Mouse (Mus musculus) cerebellum, adult 9-10 months (tissue): ENCODE data around the gene Elmo1.

ENCODE experiments used
- DNase-seq: peaks from one replicate; pipeline ENCODE4 v3.0.0; 2022

Gene Elmo1

DNA sequence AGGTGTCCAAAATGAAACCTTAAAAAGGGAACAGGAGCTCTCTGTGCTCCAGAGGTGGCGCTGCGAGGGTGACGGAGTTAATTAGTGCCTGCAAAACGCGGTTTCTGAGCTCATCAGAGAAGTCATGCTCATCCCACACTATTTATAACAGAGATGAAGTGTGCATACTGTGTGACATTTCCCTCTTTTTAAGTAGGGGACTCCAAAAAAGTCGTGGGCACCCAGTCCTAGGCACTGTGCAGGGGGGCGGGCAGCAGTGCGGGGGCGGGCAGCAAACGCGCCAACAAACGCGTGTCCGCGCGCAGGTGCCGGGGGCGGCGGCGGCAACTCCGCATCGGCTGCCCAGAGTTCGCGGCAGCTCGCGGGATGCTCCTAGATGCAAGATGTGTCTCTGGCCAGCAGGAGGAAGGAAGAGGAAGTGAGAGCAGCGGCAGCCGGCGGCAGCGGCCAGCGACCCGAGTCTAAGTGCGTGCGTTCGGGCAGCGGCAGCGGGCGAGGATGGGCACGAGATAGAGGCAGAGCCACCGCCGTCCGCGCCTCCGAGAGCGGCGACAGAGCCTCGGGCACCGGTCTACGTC lies at the start of gene Elmo1:
Gene Elmo1 (plus strand): TSS at position 464 of the 578 bp plus-strand sequence.
- peak; percentile 25 for DNase-seq

DNA sequence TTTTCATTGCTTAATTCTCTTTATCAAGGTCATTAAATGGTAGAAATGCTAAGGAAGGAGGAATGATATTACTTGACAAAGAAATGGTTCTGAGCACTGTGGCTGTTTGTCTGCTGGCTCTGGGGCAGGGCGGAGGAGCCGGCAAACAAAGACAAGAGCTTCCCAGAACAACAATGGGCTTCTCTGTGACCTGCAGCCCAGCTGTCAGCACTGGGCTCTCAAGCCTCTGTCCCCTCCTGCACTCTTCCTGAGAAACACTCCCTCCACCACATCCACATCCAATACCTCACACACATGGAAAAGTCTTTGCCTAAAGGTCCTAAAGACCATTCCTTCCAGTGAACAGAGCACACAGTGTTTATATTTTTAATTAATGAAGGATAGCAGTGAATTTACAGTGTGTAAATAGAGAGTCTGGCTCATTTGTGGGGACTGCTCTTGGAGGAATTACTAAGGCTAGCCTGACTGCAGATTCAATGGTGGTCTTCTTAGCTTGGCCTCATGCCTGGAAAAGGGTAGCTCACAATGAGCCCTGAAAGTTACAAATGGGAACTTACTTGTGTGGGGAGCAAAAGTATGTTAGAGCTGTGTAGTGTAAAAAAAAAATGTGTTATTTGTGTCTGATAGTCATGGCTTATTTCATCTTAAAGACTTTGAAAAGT lies 49.1 kb upstream of the Elmo1 start:
- DNase-seq: peak; percentile 5

DNA sequence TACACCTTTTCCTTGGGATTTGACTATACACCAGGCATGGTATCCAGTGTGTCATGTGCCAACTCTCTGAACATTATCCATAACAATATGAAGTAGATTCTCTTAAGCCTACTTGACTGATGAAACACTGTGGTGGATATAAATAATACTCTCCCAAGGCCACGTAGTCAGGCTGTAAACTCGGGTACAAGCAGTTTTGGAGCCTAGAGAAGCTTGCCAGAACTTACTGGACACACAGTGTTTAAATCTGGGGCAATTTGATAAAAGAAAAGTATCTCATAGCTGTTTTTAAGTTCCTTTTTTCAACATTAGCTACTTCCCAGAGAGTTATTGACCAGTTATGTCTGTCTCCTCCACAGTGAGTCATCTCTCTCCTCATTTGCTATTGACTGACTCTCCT lies 47.5 kb upstream of the Elmo1 start:
- DNase-seq: no peak

DNA sequence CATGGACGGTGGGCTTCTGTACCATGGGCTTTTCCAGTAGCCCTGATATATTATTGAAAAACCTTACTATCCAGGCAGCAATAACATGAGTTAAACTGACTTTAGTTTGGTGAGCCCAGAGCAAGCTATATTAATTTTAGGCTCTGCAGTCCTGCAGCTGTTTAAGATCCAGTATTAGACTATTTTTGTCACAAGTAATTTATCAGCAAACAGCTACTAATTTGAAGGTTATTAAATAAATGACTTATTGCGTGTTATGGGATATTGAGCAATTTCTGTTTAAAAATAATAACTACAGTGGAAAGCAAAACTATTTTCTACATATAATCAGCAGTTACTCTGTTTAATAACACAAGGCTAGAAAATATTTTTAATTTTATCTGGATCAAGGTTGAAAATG lies 45.0 kb upstream of the Elmo1 start:
- no peak for DNase-seq

DNA sequence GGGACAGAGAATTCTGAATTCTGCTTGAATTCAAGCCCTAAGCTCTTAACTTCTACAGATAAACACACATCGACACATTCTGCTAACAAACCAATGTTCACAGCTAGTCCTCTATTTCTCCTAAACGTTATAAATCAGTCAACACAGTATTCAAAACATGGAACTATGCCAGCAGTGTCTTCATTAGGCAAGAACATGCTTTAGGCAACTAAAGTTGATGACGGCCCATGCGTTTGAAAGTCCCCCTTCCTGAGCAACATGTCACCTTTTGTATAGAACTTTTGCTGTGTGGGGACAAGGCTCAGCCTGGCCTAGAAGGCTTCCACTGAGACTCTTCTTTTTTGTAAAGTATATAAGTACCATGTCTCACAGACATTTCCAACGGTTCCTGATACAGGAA lies 44.6 kb upstream of the Elmo1 start:
- no peak for DNase-seq

DNA sequence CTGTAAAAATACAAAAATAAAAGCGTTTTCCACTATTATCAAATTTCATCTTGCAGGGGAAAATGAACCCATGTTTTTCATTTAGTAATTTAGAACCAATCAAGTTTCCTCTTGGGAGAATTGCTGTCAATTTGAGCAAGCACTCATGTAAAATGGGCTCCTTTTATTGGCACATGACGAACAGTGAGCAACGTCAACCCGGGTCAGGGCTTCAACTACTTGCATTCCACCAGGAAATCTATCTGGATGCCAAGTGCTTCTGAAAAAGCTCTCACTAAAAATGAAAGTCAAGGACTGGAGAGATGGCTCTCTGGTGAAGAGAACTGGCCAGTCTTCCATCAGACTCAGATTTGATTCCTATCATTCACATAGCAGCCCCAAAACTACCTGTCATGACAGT lies 44.0 kb upstream of the Elmo1 start:
- no peak for DNase-seq

DNA sequence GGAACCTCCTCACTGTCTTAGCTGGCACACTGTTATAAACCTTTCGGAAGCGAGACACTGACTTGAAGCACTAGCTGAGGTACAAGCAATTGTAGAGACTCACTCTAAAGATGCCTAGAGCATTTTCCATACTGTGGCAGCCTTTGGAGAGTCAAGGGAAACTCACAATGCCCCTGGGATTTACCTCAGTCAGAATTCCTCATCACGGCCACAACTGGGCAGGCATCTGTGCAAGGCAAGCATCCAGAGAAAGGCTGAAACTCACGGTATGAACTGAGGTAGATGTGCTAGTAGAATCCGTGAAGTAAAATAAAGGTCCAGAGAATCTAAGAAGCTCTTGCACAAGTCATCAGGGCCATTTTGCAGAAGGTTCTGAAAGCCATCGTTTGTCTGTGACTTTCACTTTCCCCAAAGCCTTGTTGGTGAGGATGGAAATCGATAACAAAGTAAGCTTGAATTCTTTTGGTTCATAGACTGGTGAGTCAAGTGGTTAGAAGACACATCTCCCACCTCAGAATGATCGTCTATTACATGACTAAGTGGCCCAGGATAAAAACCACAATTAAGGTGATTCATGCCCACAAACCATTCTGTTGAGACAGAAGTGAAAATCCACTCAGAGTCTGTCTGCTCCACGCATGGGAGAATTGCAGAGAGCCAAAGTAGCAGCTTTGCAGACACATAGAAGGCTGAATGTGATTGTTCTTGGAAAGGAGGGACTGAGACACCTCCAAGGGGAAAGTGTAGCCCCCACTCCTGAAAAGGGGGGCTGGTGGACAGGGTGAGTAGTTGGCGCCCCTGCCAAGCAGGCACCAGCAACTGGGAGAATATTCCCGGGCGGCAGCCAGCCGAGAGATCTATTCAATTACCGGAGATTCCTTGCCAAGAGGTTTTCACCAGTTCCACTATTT lies 42.2 kb upstream of the Elmo1 start:
- DNase-seq: no peak

DNA sequence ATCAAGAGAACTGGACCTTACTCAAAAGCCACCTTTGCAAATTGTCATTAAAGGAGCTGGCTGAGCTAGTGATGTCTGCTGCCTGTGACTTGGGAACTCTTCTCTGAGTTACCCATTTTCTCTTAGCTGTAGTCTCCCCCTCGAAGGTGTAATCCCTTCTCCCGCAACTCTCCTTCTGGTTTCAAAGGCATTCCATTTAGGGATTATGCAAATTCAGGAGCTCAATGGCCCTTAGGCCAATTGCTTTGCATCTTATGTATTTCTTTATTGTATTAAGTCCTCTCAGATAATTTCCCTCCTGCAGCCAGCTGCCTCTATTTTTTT lies 41.6 kb upstream of the Elmo1 start:
- no peak for DNase-seq

DNA sequence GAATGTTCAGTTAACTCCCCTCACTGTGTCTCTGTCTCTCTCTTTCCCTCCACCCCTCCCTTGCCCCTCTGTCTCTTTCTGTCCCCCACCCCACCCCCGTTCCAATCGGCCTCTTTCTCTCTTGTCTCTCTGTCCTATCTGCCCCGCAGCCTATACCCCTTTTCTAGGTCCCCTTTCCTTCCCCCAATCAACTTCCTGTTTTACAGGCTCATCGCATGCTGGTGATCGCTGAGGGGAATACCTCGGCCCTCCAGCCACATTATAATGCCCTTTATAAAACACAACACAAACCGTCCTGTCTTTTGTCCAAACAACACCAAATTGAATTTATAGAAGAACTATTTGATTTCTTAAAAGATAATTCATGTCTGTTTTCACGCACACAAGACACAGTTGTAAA lies 40.7 kb upstream of the Elmo1 start:
- no peak for DNase-seq

DNA sequence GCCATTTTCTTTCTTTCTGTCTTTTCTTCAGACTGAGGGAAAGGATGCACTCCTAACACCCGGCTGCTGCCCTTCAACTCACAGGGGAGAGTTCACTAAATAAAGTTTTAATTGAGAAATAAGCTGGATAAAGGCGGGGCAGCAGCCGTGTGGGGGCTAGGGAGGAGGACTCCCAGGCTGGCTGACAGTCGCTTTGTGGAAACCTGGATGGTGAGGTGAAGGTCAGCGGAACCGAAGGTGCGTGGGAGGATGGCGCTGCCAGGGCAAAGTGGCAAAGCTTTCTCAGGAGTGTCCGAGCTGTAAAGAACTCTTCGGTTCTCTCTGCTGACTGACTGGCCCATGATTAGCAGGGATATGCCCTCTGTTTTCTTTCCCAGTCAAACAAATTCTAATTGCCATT lies 40.2 kb upstream of the Elmo1 start:
- DNase-seq: no peak

DNA sequence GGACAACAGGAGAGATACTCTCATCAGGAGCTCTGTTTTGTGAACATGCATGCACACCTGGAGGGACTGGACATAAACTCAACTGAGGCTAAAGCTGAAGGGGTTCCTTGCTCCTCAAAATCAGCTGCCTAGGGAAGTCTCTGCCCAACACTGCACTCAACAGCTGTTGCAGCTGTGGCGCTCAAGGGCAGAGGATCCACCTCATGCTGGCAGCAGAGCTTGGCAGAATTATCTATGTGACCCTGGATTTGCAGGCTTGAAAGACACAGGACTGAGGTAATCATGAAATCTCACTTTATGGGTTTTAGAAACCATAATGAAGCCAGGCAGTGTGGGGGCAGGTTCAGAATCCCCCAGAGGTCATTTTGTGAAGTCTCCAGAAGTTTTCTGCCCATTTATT lies 32.5 kb upstream of the Elmo1 start:
- DNase-seq: no peak

DNA sequence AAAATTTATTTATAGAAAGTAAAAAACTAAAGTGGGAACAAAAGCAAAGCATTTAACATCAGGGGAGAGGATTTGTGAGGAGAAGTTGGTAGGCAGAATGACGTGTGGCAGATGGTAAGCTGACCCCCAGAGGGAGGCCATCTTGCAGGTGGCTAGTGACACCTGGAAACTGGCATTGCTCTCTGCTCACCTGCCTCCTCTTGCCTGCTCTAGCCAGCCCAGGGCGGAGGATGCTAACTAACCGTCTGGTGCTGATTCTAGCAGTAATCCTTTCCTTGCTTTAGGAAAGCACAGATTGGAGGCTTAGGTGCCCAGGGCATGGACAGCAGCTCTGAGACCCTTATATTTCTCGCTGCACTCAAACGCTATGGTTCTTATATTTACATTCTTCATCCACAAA lies 29.4 kb upstream of the Elmo1 start:
- DNase-seq: peak; percentile 5

DNA sequence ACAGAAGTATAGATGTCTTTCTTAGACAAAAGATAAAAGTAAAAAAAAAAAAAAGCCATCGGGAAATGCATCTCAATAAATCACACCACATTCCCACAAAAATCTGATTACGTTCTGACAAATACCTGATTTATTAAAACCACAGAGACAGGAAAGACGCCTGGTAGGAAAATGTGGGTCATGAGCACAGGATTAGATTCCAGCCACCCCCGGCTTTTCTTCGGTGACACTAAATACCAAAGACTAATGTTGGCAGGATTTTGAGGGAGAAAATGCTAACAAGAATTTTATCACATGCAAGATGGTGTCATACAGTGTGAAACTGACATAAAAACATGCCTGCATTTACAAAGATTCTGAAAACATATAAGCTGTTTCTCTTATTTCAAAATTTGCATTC lies 27.1 kb upstream of the Elmo1 start:
- DNase-seq: no peak

DNA sequence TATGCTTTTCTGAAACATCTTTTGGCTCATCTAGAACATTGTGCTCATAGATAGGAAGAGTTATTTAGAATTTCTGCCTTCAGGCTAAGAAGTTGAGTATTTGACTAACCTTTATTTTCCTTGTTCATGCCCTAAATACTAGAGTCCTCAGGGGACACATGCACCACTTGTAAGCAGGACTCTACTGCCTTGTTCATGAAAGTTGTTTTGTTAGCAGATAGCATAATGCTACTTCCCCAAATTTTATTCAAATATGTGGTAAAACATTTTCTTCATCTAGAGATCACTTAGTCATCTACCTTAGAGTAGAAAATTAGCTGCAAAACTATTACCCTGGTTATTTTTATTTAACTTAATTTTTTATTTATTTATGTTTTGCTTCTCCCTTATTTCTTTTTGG lies 18.4 kb upstream of the Elmo1 start:
- DNase-seq: no peak

DNA sequence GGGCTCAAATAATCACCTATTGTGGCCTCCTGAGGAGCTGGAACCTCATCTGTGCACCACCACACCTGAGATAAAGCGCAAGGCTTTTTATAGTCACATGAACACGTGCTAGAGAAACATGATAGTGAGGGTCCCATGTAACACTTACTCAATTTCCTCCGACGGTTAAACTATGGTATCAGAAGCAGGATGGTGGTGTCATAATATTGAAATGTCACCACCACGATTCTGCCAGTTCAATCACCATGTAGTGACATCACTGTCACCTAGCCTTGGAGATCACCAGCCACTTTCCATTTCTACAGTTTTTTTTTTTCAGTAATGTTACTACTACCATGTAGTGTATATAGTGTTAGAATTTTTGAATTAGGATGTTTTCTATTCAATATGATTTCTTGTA lies 17.4 kb upstream of the Elmo1 start:
- no peak for DNase-seq

DNA sequence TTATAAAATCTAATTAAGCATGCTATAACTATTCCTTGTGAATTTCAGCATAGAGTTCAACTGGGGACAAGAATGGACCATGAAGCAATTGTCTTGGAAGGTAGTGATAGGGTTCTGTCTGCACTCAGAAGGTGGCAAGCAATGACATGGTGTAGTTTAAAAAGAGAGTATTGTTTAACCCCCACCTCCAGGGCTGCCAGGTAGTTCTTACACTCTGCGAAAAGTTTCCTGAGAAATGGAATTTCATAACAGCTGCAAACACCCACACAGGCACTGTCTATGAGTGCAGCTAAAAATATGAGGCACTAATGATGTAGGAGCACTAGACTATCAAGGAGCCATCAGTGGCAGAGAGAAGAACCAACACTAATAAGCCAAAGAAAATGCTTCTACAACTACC lies 13.9 kb upstream of the Elmo1 start:
- DNase-seq: no peak

DNA sequence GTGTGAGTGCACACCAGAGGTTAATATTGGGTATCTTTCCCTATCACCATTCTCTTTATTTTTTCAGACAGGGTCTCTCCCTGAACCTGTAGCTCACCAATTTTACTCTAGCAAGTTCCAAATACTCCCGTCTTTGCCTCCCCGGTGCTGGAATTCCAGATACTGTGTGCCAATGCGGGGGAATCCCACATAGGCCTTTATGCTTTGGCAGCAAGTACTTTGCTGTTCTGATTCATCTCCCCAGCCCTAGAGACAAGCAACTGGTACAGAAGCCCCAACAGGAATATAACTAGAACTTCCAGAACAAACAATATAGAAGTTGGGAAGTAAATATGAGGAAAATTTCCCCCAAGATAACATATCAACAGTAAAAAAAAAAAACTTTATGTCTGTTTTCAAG lies 13.2 kb upstream of the Elmo1 start:
- no peak for DNase-seq

DNA sequence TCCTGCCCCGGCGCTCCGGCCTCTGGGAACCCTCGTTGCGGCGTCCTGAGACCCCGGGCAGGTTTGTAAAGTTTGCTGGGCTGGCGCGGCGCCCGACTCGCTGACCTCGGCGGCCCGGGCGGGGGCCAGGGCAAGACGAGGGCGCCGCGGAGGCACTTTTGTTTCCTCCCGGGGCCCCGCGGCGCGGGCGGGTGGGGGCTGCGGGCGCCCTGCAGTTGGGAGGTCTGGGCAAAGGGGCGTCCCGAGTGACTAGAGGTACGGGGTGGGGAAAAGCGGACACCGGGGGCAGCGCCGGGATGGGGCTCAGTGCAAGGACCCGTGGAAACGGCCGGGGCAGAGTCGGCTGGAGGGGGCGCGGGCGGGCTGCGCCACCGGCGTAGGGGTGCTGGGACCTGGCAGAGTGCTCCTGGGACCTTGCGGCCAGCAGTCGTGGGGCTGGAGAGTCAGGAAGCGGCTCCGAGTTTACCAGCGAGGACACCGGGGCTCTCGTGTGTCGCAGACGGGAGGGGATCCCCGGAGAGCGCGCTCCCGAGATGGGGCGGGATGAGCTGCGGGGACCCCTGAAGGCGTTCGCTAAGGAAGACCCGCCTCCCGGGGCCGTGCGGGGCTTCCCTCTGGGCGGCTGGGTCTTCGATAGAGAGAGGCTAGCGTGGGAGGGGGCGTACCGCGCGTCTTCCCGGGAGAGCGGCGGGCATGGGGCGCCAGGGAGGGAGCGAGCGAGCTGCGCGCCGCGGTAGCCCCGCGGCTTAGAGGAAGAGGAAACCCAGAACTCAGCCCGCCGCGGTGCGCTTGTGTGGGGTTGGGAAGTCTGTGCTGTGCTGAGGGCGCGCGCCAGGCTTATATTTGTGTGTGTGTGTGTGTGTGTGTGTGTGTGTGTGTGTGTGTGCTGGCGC lies 561 bp downstream of the Elmo1 start:
- DNase-seq: no peak

DNA sequence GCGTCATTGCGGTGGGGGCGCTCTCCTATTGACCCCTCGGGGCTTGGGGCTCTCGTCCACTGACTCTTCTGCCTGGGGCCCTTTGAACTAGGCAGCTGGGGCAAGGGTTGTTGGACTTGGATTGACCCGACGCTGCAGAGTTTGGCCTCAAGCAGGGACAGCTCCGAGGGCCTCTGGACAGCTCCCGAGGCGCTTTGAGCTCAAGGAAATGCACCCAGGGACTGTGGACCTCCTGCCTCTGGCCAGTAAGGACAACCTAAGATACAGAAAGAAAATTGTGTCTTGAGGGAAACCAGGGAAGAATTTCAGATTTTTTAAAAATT lies 1.2 kb downstream of the Elmo1 start:
- no peak for DNase-seq

DNA sequence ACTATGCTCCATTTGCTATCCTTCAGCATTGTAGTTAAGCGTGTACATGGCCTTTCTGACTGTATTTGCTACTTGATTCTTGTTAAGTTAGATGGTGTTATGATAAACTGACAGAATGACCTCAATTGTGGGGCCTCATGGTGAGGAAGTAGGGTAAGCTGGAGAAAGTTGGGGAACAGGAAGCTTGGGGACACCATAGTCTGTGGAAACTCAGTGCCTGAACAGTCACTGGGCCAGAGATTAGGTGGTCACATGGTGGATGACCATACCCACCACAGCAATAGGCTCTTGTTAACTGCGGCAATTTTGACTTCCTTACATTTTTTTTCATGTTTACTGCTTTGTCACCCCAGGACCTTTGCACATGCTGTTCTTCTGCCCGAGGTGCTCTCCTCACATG lies 1.9 kb downstream of the Elmo1 start:
- DNase-seq: no peak

DNA sequence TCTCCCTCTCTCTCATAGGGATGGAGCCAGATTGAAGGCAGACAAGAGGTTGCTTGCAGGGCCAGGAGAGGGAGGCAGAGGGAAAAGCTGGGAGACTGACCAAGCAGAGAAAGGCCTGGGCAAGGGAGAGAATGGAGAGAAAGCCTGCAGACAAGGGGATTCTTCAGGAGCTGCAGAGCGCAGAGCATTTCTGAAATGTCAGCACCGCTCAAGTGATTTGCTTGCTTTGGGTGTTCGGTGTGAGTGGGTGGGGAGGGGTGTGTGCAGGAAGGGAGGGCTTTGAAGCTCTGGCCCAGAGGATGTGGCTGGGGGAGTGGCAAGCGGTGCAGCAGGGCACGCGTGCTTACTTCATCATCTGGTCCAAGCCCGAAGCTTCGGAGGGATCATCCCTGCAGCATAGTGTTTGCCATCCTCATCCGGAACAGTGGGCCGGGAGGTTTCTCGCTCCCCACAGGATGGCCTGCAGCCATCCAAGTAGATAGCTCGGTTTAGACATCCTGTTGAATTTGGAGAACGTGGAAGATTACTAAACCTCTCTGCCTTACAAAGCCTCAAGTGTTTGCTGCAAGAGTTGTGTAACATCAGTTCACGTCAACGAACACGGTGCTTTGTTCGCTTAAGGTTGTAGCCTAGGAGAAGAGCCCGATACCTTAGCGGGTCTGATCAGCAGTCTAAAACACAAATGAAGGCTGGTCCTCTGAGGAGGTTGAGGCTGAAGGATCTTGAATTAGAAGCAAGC lies 3.1 kb downstream of the Elmo1 start:
- no peak for DNase-seq

DNA sequence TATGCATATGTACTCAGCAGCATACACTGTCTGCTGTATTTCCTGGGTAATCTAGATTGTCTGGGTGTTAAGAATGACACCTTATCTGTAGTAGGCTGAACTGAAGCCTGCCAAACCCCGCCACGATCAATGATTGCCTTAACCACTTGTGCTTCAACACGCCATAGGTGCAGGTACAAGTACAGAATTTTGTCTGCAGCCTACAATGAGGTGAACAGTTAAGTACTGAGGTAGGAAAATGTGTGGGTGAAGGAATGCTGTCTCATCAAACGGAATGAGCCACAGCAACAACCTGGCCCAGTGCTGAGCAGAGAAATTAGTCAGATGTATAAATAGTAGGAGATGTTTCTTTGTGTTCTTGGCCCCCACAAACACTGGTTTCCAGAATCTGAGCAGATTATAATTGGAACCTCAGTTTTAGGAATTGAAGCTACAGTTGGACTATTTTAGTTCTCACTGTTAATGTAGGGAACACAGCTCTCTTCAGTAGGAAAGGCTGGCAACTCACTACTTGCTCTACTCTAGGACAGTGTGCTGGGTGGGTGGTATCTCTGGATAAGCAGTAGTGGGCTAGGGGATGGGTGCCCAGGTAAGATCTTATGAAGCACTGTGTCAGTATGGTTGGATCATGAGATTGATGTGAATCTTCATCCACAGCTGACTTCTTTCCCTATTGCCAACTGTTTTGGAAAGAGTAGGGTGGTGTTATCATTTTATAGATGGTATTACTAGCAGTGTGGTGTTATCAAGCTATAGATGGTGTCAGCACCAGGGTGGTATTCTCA lies 4.7 kb downstream of the Elmo1 start:
- DNase-seq: no peak
